Mouse (Mus musculus) layer of hippocampus, adult 2 months (tissue): ENCODE results near the gene Gm21773. TPM values are rescaled to one million over a fixed set of nuclear protein-coding genes. Genes with fewer than 3 reads are reported as not detected.
"Not testable (repeated sequence)": the region's sequence is repeated elsewhere in the genome, so short reads cannot be mapped to it uniquely, and the experiment has no call there.

Source experiments
- DNase-seq, 2 experiments: peaks; one replicate each; pipeline ENCODE4 v3.0.0; 2022; ENCODE audit warnings: low spot score in 2 of 2
- H3K27ac ChIP-seq: fragments of 200-600 bp; 2 replicates; pipeline ENCODE4 v1.8.1; 2022
- H3K4me3 ChIP-seq: fragments of 200-600 bp; 2 replicates; pipeline ENCODE4 v1.8.1; 2022; ENCODE audit warnings: mild to moderate bottlenecking
- long read RNA-seq, 2 experiments: library from polyadenylated mRNA; stranded (forward); transcript quantifications; one replicate each; pipeline ENCODE4 v2.0.0; 2021; ENCODE audit warnings: borderline mapping rate in 2 of 2
- total RNA-seq, 2 experiments: library from RNA; stranded (reverse); gene quantifications; 2 replicates each; pipeline ENCODE4 v1.2.3; 2021

The Gm21773 gene
- total RNA-seq, result not detected
- long read RNA-seq, experiment 1, result 0 reads
- long read RNA-seq, experiment 2, result 0 reads

DNA sequence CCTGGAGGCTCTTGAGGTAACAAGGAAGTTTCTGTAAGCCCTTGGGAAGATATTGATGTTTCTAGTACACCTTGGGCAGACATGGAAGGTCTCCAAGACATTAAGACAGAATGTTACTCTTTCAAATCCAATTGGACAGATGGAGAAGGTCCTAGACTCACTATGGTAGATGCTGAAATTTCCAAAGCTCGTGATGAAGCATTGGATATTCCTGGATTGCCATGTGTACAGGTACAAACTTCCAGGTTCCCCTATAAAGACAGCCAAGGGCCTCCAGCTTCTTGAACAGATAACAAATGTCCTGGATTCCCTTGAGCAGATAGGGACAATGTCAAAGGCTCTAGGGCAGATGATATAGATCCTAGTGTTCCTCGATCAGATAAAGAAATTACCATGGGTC lies at the start of gene Gm21773:
TSS of gene Gm21773 (minus strand) at position 101 of the 400 bp plus-strand sequence.
- not testable (repeated sequence) for H3K27ac ChIP-seq, DNase-seq, H3K4me3 ChIP-seq
